17 mouse cellular contexts compared by ENCODE assay signal in the genomic region with DNA sequence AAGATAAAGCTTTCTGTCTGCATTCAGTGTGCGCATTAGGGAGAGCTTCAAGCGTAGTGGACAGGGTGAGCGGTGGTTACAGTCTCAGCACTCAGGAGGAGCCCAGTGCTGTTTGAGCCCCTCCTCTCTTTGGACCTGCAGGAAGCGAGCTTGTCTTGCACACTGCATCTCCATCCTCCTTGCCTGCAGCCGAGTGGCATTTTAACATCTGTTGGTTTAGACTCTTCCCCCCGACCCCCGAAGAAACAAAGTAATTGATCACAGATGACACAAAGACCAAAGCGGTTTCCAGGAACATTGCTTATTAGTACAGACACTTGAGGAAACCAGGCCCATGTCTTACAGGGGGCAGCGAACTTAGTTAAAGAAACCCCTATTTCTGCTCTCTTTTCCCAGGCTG.
DNase-seq lines count a peak whose midpoint lies in the region; ATAC-seq and TF ChIP-seq lines count a peak whose summit lies in the region.
"Had no signal": no experiment of that assay in that cellular context is flagged by ENCODE, and none has a peak within 500 bp of the region (broad histone marks: within the 10 kb centered on the region; RNA-seq: fewer than 3 reads in every experiment).

No protein-coding gene starts in this region.

- intact Hi-C loops in heart, adult 2 months (cut with DNase I) = no loop called here
- intact Hi-C loops in left cerebral cortex, adult 2 months (cut with DNase I) = no loop called here
- intact Hi-C loops in left cerebral cortex, postnatal 4 days (cut with DNase I) = no loop called here

- H3K9ac ChIP-seq in heart, adult 2 months (ENCODE audit: low read depth, low read length) = no peak overlapping the region
- H3K9ac ChIP-seq in limb, embryonic 11.5 days (ENCODE audit: low read length) = no peak overlapping the region
- H3K9ac ChIP-seq: forebrain, embryonic 15.5 days; neural tube, embryonic 13.5 days had no signal

- peak; percentile 65; the same call in 1 of the 2 replicates for ATAC-seq in limb, embryonic 11.5 days (ENCODE audit: insufficient number of reproducible peaks, low FRiP score, low TSS enrichment, low read depth)
- ATAC-seq in monocyte, adult 5-6 weeks (replicated peaks; ENCODE audit: insufficient number of reproducible peaks, low FRiP score, low TSS enrichment, poor library complexity, severe bottlenecking) = no peak
- ATAC-seq: forebrain, embryonic 15.5 days; intestine, postnatal 0 days had no signal

- 66% methylated on average over 9 of the region's 9 CpGs for WGBS in heart, adult 2 months
- 9% methylated on average over 9 of the region's 9 CpGs for WGBS in limb, embryonic 11.5 days

- H3K4me2 ChIP-seq in limb, embryonic 11.5 days (ENCODE audit: low read depth, severe bottlenecking) = peak overlapping the region; percentile 13; the same call in 1 of the 2 replicates
- H3K4me2 ChIP-seq: forebrain, embryonic 15.5 days; neural tube, embryonic 13.5 days had no signal

- no peak for TF ChIP-seq CTCF in heart, adult 2 months (IDR thresholded peaks at IDR 0.05)
- no peak for TF ChIP-seq CTCF in left cerebral cortex, adult 2 months (IDR thresholded peaks at IDR 0.05)

- H3K79me2 ChIP-seq in heart, adult 2 months (replicated peaks; ENCODE audit: control insufficient read depth, insufficient read depth, low read length) = peaks cover 4% of the 10 kb centered on the region

- H3K4me3 ChIP-seq in heart, adult 2 months = no peak overlapping the region
- no peak overlapping the region for H3K4me3 ChIP-seq in limb, embryonic 11.5 days (ENCODE audit: low read depth, low read length)
- no peak overlapping the region for H3K4me3 ChIP-seq in left cerebral cortex, adult 2 months
- H3K4me3 ChIP-seq: forebrain, embryonic 15.5 days; neural tube, embryonic 13.5 days had no signal

- peaks cover 18% of the 10 kb centered on the region for H3K4me1 ChIP-seq in heart, adult 2 months (ENCODE audit: control insufficient read depth, insufficient read depth, low read length)
- H3K4me1 ChIP-seq in limb, embryonic 11.5 days (ENCODE audit: control insufficient read depth, insufficient read depth, low read length) = peaks cover 8% of the 10 kb centered on the region

- TF ChIP-seq EP300 in heart, adult 2 months (IDR thresholded peaks at IDR 0.05; ENCODE audit: insufficient read depth, low read depth, low read length) = no peak

- peaks cover 41% of the 10 kb centered on the region for H3K36me3 ChIP-seq in heart, adult 2 months (ENCODE audit: control insufficient read depth, insufficient read depth, low read length)
- no peaks in the 10 kb centered on the region for H3K36me3 ChIP-seq in limb, embryonic 11.5 days (ENCODE audit: control insufficient read depth, insufficient read depth, low read length)
- H3K36me3 ChIP-seq: forebrain, embryonic 15.5 days; neural tube, embryonic 13.5 days had no signal

- H3K27ac ChIP-seq in heart, adult 2 months = peak overlapping the region; percentile 32
- H3K27ac ChIP-seq in limb, embryonic 11.5 days (replicated peaks; ENCODE audit: low read depth, low read length) = no peak overlapping the region; the same call in 1 of the 2 replicates
- no peak overlapping the region for H3K27ac ChIP-seq in left cerebral cortex, adult 2 months
- H3K27ac ChIP-seq: forebrain, embryonic 15.5 days; neural tube, embryonic 13.5 days had no signal

- no peak for TF ChIP-seq POLR2A in heart, adult 2 months (IDR thresholded peaks at IDR 0.05; ENCODE audit: insufficient read depth, low read depth, low read length)

- H3K9me3 ChIP-seq in limb, embryonic 11.5 days (ENCODE audit: control insufficient read depth, low read length) = no peaks in the 10 kb centered on the region
- H3K9me3 ChIP-seq: forebrain, embryonic 15.5 days; neural tube, embryonic 13.5 days had no signal

- no peak for DNase-seq in heart, adult 2 months
- no peak for DNase-seq in heart, adult 18-20 months
- peak; percentile 12 for DNase-seq in retina, postnatal 1 day
- DNase-seq in retina, embryonic 14.5 days (ENCODE audit: low spot score) = no peak
- peak; percentile 66 for DNase-seq in limb, embryonic 11.5 days (ENCODE audit: low spot score)
- DNase-seq in left cerebral cortex, adult 2 months (ENCODE audit: extremely low spot score in 1 of 2, low spot score in 2 of 2) = no peak
- no peak for DNase-seq in left cerebral cortex, postnatal 4 days
- DNase-seq: adrenal gland, postnatal 10 days; gastrocnemius, postnatal 14 days; heart, postnatal 10 days; kidney, postnatal 36 days; right cerebral cortex, postnatal 25 days; thymus, postnatal 14 days had no signal

- H3K27me3 ChIP-seq in heart, adult 2 months (ENCODE audit: control insufficient read depth, insufficient read depth, low read length) = no peaks in the 10 kb centered on the region
- no peaks in the 10 kb centered on the region for H3K27me3 ChIP-seq in limb, embryonic 11.5 days (ENCODE audit: control insufficient read depth, insufficient read depth, low read length)
- H3K27me3 ChIP-seq: forebrain, embryonic 15.5 days; neural tube, embryonic 13.5 days had no signal

Comparison
In these comparisons a context has a peak if more than half of its experiments do, and no peak if none do; other contexts are left out.
1. DNase-seq: peak in retina, postnatal 1 day (single experiment) and limb, embryonic 11.5 days (single experiment); none in heart, adult 2 months (0 of 2), heart, adult 18-20 months (0 of 2), retina, embryonic 14.5 days (single experiment), left cerebral cortex, adult 2 months (0 of 2) and left cerebral cortex, postnatal 4 days (single experiment).